Mouse (Mus musculus): ENCODE measurements at regions not wholly inside any gene's neighbourhood (a gene's known extent, or its start where the extent isn't known, plus 50 kb on each side); places are given as distances from the start of the nearest gene placed in this dataset.

DNA sequence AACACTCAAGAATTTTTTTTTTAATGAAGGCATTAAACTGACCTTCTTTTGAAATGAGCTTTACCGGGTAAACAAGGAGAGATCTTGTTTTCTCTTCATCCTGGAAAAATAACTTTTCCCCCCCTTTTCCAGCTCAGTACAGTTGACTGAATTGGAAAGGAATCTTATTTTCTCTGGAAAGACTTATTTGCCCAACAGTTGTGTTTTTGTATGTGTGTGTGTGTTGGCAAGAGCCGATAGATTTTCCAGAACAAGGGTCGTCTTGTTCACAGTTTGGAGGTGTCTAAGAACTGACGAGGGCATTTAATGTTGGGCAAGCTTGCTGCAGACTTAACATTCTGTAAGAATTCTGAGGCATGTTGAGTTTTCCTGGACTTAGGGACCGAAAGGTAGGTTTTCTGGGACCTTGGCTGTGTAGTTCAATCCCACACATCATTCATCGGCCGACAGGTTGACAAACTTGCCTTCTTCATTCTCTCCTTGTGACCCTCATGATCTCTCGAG lies 237.6 kb upstream of the Ccdc122 start:
- in situ Hi-C loops (cut with MboI, MseI) = loop anchor here in 1 of 2 experiments (5.0 kb wide), 1 partner anchor 573 kb away; no protein-coding TSS in a partner anchor

DNA sequence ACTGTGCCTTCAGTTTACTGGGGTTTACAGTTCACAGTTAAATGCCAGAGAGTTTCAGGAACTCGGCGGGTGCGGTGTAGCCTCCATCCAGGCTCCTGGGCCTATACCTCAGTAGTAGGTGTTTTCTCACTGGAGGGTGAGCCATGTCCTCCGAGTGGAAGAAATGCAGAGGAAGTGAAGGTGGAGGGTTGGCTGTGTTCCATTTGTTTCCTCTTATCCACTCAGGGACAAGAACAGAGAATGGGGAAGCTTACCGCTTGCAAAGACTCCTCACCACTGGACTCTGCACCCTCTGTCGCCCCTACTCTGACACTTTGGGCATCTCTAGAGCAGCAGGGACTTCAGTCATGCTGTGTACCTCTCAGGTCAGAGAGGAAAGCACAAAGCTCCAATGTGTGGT lies 238.1 kb upstream of the Ccdc122 start:
- in situ Hi-C loops (cut with MboI, MseI) = loop anchor here in 1 of 2 experiments (5.0 kb wide), 1 partner anchor 574 kb away; no protein-coding TSS in a partner anchor

DNA sequence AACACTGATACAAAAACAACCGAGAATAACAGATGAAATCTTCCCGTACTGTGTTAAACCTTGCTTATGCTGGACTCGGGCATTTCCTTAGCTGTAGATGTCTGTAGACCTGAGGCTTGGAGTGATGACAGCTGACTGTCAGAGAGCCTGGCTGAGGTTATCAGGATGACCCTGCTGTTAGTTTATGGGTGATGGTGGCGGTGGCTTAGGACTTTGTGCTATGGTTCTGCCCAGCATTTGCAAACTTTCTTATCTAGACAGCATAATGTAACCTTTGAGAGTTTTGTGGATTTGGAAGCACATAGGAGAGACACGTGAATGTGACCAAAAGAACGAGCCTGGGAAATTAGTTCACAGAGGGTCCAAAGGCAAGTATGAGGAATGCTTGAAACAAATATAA lies 239.1 kb upstream of the Ccdc122 start:
- in situ Hi-C loops (cut with MboI, MseI) = loop anchor here in 1 of 2 experiments (5.0 kb wide), 1 partner anchor 575 kb away; no protein-coding TSS in a partner anchor

DNA sequence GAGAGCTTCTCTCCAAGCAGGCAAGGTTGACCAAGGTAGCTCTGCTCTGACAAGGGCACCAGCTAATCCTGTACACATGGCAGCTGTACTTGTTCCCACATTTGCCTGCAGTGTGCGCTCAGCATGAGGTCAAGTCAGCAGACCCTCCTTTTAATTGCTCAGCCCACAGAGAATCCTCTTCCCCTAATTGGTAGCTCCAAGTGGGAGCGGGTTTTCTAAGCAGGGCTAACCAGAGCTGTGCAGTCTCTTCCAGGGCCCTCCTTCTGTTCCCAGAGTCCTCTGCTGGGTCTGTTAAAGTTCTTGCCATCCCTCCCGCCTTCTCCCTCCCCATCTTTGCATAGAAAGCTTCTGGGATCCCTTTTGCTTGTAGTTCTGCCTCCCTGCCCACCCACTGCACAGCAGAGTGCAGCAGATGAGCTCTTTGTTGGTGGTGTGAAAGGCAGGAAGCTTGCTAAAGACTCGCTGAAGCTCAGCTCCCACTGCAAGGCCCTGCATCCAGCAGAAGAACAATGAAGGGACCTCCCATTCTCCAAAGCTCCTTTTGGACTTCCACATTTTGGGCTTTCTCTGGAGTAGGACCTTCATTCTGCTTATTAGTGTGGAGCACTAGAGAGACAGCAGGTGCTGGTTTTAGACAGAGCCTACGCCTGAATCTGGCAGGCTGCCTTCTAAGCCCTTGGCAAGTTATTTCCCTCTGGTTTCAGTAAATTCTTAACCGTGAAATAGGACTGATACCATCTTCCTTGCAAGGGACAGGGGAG lies 235.3 kb upstream of the Serp2 start:
- in situ Hi-C loops (cut with MboI, MseI) = loop anchor here in 1 of 2 experiments (5.0 kb wide), 1 partner anchor 75 kb away; no protein-coding TSS in a partner anchor

DNA sequence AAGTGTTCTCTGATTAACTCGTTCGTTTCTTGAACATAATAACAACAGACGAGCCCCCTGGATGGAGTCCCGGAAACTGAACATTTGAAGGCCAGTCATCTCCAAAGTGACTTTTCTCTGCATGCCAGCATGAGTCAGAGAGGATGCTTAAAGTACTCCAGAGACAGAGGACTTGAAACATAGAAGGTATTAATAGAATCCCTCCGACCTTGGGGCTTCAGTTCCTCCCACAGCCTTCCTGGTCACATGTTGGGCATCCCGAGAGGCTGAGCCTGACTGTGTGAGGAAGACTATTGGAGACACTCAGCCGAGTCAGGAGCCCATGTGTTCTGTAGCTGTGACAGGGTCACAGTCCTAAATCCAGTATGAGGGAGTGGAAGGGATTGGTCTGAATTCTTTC lies 232.7 kb upstream of the Serp2 start:
- in situ Hi-C loops (cut with MboI, MseI) = no loop called here

DNA sequence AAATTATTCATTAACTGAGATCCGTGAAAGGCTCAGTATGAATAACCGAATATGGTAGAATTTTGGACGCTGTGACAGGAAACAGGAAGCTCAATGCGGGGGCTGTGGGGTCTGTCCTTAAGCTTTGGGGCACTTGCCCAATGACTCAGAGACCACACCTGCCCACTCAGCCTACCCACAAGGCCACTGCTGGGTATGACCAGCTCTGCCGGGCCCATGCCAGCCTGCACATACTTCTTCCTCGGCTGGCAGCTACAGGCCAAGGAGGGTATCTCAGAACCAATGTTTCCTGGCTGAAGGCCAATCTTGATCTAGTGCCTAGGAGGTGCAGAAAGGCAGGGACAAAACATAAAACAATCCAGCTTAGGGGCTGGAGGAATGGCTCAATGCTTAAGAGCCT lies 230.9 kb upstream of the Serp2 start:
- in situ Hi-C loops (cut with MboI, MseI) = no loop called here

DNA sequence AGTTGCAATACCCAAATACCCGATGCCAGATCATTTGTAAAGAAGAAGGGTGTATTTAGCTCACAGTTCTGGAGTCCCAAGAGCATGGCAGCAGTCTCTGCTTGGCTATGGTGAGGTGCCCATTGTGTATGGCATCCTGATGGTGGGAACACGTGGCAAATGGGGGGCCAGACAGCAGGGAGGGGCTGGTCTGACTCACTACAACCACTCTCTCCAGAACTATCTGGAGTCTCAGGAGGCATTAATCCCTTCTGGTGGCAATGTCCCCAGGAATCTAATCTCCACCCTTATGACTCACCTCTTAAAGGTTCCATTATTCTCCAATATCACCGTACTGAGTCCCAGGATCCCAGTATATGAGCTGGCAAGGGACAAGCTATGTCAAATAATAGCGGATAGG lies 229.5 kb upstream of the Serp2 start:
- in situ Hi-C loops (cut with MboI, MseI) = no loop called here

DNA sequence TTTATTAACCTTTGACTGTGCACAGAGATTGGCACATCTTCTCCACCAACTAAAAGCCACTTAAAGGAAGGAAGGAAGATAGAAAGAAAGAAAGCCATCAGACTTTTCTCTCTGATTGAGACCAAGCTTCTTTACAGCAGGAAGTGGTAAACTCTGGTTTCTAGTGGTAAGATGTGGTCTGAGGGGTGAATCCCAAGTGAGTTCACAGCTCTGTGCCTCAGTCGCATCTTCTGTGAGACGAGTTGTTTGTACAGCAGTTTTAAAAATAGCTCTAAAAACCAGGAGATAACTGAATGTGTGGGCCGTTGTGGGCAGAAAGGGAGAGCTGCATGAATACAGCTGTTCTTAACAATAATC lies 224.8 kb upstream of the Serp2 start:
- in situ Hi-C loops (cut with MboI, MseI) = loop anchor here in 1 of 2 experiments (5.0 kb wide), 1 partner anchor 84 kb away; no protein-coding TSS in a partner anchor

DNA sequence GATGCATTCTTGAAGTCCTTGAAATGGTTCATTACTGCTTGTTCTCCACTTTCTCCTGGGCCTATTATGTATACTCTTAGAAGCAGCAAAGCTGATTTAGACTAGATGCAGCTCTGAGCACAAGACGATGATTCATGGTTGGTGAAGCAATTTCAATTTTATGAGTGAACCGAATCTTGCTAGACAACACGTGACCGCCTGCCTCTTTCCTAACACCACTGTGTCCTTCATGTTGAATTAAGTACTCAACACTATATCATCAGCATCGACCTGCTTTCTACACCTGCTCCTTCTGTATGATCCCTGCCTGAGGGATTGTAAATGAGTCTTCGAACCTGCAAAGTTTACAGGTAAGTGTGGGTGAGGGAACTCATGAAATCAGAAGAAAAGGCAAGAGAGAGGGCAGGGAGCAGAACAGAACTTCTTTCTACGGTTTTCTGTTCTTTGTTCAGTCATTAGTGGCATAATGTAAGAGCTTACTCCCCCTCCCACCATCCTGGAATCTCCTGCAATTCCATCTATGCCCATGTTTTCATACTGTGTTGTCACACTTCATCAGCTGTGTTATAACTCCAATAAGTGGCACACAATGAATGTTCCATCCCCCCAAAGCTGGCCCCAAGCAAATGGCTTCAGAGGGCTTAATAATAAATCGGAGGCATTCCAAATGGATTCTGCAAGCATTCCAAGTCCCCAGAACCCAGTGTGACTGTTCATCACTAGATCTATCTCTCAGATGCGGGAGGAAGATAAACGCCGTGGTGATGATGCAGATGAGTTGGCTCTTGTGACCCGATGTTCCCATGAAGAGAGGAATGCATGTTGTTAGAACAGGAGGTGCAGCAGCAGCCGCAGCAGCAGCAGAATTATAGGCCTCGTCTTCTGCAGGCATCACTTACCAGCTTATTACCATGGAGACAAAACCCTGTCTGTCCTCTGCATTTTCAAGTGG lies 224.2 kb upstream of the Serp2 start:
- in situ Hi-C loops (cut with MboI, MseI) = loop anchor here in 1 of 2 experiments (5.0 kb wide), 1 partner anchor 84 kb away; no protein-coding TSS in a partner anchor

DNA sequence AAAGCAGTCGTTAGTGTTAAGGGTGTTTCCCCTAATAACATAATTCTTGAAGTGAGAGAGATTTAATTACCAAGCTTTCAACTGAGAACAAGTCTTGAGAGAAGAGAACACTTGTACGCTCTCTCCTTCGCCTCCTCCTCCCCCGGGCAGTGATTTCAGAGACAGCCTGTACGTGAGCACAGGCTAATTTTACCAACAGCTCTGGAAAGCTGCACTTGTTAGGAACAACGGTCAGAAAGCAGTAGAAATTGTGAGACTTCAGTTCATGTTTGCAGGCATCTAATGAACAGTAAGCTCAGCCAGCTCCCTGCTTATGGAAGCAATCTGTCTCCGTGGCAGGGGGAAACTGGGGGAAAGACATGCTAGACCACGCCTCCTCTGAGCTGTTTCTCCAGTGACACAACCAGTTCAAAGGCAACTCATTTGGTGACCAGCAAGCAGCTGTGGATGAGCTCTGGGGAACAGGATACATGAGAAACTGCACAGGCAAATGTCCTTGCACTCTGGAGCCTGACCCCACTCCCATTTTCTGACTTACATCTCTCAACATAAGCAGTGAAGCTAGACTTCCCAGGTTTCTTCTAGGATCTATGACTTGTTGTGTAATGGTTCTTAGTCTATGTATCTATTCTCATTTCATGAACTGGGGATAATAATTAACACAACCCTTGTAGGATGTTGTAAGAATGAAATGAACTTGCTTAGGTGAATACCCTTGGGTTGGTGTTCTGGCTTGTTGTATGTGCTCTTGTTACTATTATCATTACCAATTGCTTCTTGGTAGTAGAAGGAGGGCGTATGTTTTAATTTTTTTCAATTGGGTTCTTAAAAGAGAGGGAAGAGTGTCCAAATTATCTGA lies 222.1 kb upstream of the Serp2 start:
- in situ Hi-C loops (cut with MboI, MseI) = no loop called here

DNA sequence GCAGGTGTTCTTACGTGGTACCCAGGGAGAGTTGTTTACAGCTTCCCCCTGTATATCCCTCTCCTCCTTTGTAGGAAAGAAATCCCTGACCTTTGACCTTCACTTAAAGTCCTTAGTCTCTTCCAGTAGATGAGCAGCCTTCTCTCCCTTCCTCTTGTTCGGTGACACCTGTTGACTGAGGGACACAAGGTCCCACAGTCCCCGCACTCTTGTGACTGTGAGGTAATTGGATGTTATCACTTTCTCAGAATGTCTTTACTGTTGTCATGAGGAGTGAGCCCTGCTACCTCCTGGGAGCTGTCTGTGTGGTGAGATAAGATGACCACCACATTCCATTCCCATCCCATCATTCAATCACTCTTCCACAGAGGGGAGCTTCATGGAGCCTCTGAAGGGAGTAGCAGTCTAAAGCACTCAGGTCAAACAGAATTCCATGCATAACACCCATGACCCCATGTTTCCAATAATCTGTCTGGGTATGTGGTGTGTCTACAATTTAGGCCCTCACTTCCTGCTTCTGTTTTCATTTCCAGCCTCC lies 218.8 kb upstream of the Serp2 start:
- in situ Hi-C loops (cut with MboI, MseI) = no loop called here

DNA sequence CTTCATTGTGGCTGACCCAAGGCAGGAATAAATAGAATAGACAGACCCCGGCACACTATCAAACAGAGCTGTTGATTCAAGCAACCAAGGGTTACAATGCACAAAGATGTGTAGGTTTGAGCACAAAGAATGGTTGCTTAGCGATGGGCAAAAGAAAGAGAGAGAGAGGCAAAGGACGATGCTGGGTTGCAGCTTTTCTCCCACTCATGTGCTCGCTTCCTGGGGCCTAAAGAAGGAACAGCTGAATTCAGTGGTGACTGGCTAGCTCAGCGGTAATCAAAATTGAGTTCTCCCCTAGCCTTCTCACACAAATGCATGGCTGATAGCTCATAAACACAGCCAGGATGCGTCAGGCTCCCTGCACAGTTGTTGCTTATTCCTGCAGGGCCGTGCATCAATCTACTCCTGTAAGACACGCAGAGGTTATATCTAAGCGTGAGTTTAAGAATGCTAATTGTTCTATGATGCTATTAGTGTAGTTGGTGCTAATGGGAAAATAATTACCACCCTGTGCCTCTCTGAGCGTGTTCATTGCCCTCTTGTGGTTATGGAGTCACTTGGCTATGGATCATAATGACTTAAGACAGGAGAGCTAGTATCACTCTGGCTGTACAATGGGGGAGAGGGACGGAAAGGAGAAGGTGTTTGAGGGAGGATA lies 216.2 kb upstream of the Serp2 start:
- in situ Hi-C loops (cut with MboI, MseI) = loop anchor here in 1 of 2 experiments (25.0 kb wide), 1 partner anchor 1786 kb away; no protein-coding TSS in a partner anchor

DNA sequence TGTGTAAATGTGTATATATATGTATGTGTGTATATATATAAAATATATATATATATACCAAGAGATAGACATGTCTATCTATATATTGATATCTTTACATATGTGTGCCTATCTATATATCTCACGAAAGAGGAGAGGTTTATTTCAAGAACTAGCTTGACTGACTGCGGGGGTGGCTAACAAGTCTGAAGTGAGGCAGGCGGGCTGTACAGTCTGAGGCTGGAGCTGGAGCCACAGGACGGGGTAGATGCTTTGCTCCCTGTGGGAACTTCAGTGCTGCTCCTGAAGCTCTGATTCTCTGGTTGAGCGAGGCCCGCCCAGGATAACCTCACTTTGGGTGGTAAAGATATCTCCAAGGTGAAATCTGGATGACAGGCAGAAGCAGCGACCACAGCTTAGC lies 213.4 kb upstream of the Serp2 start:
- in situ Hi-C loops (cut with MboI, MseI) = loop anchor here in 1 of 2 experiments (25.0 kb wide), 1 partner anchor 1783 kb away; no protein-coding TSS in a partner anchor

DNA sequence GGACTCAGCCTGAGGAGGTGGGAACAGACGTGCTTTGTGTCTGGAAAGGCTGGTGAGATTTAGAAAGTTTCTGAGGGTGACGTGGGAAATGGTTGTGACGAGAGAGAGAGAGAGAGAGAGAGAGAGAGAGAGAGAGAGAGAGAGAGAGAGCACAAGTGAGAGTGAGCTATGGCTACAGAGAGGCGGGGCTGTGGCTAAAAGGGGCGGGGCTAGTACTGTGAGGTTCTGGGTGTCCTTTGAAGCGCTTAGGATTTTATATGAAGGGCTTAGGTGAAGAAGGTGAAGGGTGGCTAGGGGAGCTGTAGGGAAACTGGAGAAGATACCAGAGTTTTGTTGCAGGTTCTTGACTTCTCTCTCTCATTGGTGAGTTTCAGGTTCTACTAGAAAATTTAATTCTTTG lies 210.6 kb upstream of the Serp2 start:
- in situ Hi-C loops (cut with MboI, MseI) = loop anchor here in 1 of 2 experiments (10.0 to 25.0 kb wide), 2 partner anchors 1022 to 1780 kb away; no protein-coding TSS in a partner anchor

DNA sequence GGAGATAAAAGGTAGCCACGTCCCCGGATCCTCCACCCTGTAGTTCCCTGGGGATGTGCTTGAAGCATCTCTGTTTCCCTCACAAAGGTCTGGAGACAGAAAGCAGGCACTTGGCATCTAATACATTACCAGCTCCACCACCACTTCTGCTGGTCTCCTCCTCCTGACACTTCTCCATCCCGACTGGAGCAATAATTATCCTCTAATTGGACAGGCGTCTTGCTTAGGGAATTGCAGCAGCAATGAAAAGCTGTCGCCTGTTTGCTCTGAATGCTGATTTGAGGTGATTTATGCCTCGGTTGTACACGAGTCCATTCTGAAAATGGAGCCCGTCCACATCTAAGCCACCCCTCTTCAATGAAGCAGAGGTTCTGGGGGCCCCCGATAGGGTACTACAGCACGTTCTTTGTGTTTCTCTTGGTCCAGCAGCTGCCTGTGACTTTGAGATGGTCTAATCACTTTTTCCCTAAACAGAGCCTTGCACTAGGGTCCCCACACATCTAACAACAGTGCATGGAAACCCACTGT lies 209.6 kb upstream of the Serp2 start:
- in situ Hi-C loops (cut with MboI, MseI) = loop anchor here in 1 of 2 experiments (10.0 to 25.0 kb wide), 2 partner anchors 1021 to 1779 kb away; no protein-coding TSS in a partner anchor

DNA sequence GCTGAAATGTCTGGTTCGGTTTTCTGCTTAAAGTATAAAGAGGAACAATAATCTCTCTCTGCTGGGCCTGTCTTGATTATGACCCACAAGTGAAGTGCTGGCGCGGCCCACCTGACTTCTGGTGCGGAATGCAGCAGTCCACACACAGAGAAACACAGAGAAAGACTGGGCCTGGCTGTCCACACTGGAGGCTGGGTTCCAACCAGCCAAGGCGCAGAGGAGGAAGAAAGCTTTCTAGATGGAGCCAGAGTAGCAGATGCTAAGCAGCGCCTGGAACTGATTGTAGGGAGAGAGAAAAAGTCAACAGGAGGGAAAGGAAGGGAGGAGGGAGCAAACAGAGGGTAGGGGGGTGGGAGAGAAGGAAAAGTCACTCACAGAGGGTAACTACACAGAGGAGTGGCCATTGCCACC lies 208.4 kb upstream of the Serp2 start:
- in situ Hi-C loops (cut with MboI, MseI) = loop anchor here in 1 of 2 experiments (10.0 to 25.0 kb wide), 2 partner anchors 1020 to 1778 kb away; no protein-coding TSS in a partner anchor

DNA sequence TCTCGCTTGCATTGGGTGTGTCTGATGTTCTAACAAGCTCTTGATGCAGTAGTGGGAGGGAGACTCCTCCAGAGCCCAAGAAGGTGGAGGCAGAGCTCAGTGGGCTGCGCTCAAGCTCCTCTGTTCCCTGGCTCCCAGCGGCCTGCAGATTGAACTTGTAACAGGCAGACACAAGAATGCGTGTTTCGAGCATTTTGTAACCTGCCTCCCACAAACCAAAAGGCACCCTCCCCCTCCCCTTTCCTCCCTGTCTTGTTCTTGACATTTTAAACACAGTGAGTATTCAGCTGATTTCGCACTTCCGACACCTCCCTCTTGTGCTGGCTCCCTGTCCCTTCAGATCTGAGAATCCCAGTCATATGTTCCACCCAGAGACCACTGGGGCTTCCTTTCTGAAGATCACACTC lies 207.7 kb upstream of the Serp2 start:
- in situ Hi-C loops (cut with MboI, MseI) = loop anchor here in 1 of 2 experiments (5.0 to 25.0 kb wide), 3 partner anchors 257 to 1777 kb away; no protein-coding TSS in a partner anchor

DNA sequence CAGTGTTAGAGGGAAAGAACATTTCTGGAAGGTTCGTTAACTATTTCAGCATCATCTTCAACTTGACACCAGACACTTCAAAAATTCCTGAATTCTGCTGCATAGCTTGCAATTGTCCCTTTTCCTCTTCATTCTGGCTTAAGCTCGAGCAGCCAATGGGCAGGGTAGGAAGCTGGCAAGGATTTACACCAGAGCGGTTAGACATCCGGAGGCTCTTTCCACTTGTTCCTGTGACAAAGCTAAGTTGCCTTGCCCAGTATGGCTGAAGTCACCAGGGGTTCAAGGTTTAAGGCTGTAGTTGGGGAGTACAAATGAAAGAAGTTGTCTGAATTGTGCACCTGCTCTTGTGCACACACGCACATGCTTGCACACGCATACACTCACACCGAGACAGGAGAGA lies 206.8 kb upstream of the Serp2 start:
- in situ Hi-C loops (cut with MboI, MseI) = loop anchor here in 1 of 2 experiments (5.0 to 25.0 kb wide), 3 partner anchors 256 to 1776 kb away; no protein-coding TSS in a partner anchor

DNA sequence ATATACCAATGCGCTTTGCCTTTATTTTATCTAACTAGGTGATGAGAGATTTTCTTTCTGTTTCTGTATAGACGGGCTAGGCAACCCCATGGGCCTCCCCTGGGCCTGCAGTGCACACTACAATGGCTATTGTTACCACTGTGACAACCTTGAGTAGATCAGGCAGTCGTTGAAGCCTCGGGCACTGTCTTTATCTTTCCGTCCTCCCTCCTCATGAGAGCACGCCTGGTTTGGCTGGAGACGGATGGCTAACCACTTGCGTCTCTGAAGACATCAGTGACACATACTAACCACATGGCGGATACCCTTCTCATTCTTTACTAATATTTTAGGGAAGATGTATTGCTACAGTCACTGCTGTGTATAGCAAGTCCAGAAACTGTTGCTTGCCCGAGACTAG lies 206.1 kb upstream of the Serp2 start:
- in situ Hi-C loops (cut with MboI, MseI) = loop anchor here in 1 of 2 experiments (5.0 to 25.0 kb wide), 3 partner anchors 255 to 1775 kb away; no protein-coding TSS in a partner anchor
